Mouse (Mus musculus) CH12.LX (cell line): ENCODE results near the gene Gm5426. TPM values are rescaled to one million over a fixed set of nuclear protein-coding genes. Genes with fewer than 3 reads are reported as not detected.
A peak's percentile ranks its signal among the peaks of the same experiment; 100 is the strongest.

ENCODE experiments used
- DNase-seq: peaks from one replicate; pipeline ENCODE4 v3.0.0-alpha.2; 2013; ENCODE audit errors: extremely low read depth
- H3K27ac ChIP-seq: 2 replicates; pipeline ENCODE4 v1.5.1; 2012; ENCODE audit warnings: low read depth, mild to moderate bottlenecking, control low read depth, moderate library complexity; ENCODE audit not compliant: insufficient read depth
- H3K27me3 ChIP-seq: replicated peaks from 2 replicates; pipeline ENCODE3; 2012; ENCODE audit warnings: inconsistent platforms
- H3K36me3 ChIP-seq, 2 experiments: replicated peaks in 1 of 2; 2 replicates each; pipeline versions ENCODE3 to v1.6.1; 2012; ENCODE audit warnings: inconsistent platforms in 1 of 2, low read length in 1 of 2, mild to moderate bottlenecking in 1 of 2, mixed read lengths in 1 of 2, moderate library complexity in 1 of 2; ENCODE audit not compliant: control insufficient read depth in 1 of 2, insufficient read depth in 1 of 2
- H3K4me1 ChIP-seq, 2 experiments: 2 replicates each; pipeline ENCODE4 v1.6.1; 2012; ENCODE audit warnings: inconsistent platforms in 1 of 2, moderate library complexity in 1 of 2; ENCODE audit not compliant: insufficient read depth in 2 of 2, control insufficient read depth in 1 of 2
- H3K4me2 ChIP-seq: 2 replicates; pipeline ENCODE4 v1.6.1; 2012; ENCODE audit warnings: low read depth, mild to moderate bottlenecking, control low read depth; ENCODE audit not compliant: poor library complexity, insufficient read depth, severe bottlenecking
- H3K4me3 ChIP-seq, 3 experiments: fragments of 150-350 bp in 1 of 3; sonication (generic) in 1 of 3; replicated peaks in 1 of 3; 2 replicates each; pipeline versions ENCODE3 to v1.5.1; 2011 to 2012; ENCODE audit warnings: low read depth in 2 of 3, low read length in 2 of 3, mild to moderate bottlenecking in 2 of 3, moderate library complexity in 2 of 3, control low read depth in 1 of 3, improper control_type of control experiment in 1 of 3, inconsistent platforms in 1 of 3, mixed read lengths in 1 of 3; ENCODE audit not compliant: poor library complexity in 1 of 3
- H3K79me2 ChIP-seq: replicated peaks from 2 replicates; pipeline ENCODE4 v1.6.1; 2012; ENCODE audit warnings: mild to moderate bottlenecking, moderate library complexity; ENCODE audit not compliant: control insufficient read depth, poor library complexity, insufficient read depth, severe bottlenecking; ENCODE audit errors: extremely low read depth
- H3K9ac ChIP-seq: 2 replicates; pipeline ENCODE4 v1.6.1; 2012; ENCODE audit warnings: low read depth, mild to moderate bottlenecking, control low read depth, moderate library complexity; ENCODE audit not compliant: insufficient read depth
- H3K9me3 ChIP-seq: replicated peaks from 2 replicates; pipeline ENCODE3; 2012; ENCODE audit warnings: low read length, inconsistent platforms, mixed read lengths
- CTCF ChIP-seq, 2 experiments: IDR thresholded peaks in 1 of 2; conservative IDR thresholded peaks in 1 of 2; 2 replicates each; pipeline ENCODE4 v1.5.1; 2011 to 2012; ENCODE audit warnings: low read depth in 2 of 2, low read length in 2 of 2, improper control_type of control experiment in 1 of 2, inconsistent platforms in 1 of 2, mild to moderate bottlenecking in 1 of 2, moderate library complexity in 1 of 2
- JUND ChIP-seq: conservative IDR thresholded peaks from 2 replicates; pipeline ENCODE4 v1.6.1; 2011; ENCODE audit warnings: low read depth, low read length, improper control_type of control experiment
- KAT2A ChIP-seq: IDR thresholded peaks from 2 replicates; pipeline ENCODE4 v1.6.1; 2012; ENCODE audit warnings: low read length, improper control_type of control experiment, inconsistent platforms; ENCODE audit not compliant: insufficient replicate concordance
- MAX ChIP-seq: IDR thresholded peaks from 2 replicates; pipeline ENCODE4 v1.6.1; 2011; ENCODE audit warnings: low read length, improper control_type of control experiment
- MAZ ChIP-seq: IDR thresholded peaks from 2 replicates; pipeline ENCODE4 v1.6.1; 2012; ENCODE audit warnings: low read depth, mild to moderate bottlenecking, inconsistent platforms, low read length, improper control_type of control experiment, moderate library complexity
- MYC ChIP-seq: IDR thresholded peaks from 2 replicates; pipeline ENCODE4 v1.6.1; 2011; ENCODE audit warnings: low read depth, mild to moderate bottlenecking, improper control_type of control experiment, low read length
- RAD21 ChIP-seq: IDR thresholded peaks from 2 replicates; pipeline ENCODE4 v1.6.1; 2011; ENCODE audit warnings: low read depth, mild to moderate bottlenecking, low read length, improper control_type of control experiment, moderate library complexity
- SIN3A ChIP-seq: IDR thresholded peaks from 2 replicates; pipeline ENCODE4 v1.6.1; 2012; ENCODE audit warnings: low read length, improper control_type of control experiment, inconsistent platforms
- SMC3 ChIP-seq: IDR thresholded peaks from 2 replicates; pipeline ENCODE4 v1.6.1; 2011; ENCODE audit warnings: low read depth, low read length, improper control_type of control experiment
- TCF12 ChIP-seq: IDR thresholded peaks from 2 replicates; pipeline ENCODE4 v1.6.1; 2014; ENCODE audit warnings: low read depth, mild to moderate bottlenecking, inconsistent platforms, low read length, improper control_type of control experiment
- UBTF ChIP-seq: IDR thresholded peaks from 2 replicates; pipeline ENCODE4 v1.6.1; 2012; ENCODE audit warnings: low read depth, mild to moderate bottlenecking, inconsistent platforms, low read length, improper control_type of control experiment, moderate library complexity
- USF1 ChIP-seq: IDR thresholded peaks from 2 replicates; pipeline ENCODE4 v1.6.1; 2014; ENCODE audit warnings: low read depth, mild to moderate bottlenecking, inconsistent platforms, low read length, improper control_type of control experiment
- USF2 ChIP-seq: conservative IDR thresholded peaks from 2 replicates; pipeline ENCODE4 v1.6.1; 2011; ENCODE audit warnings: low read depth, low read length, improper control_type of control experiment
- ZC3H11A ChIP-seq: IDR thresholded peaks from 2 replicates; pipeline ENCODE4 v1.6.1; 2012; ENCODE audit warnings: low read depth, mild to moderate bottlenecking, inconsistent platforms, low read length, improper control_type of control experiment
- ZKSCAN1 ChIP-seq: IDR thresholded peaks from 2 replicates; pipeline ENCODE4 v1.6.1; 2012; ENCODE audit warnings: low read depth, inconsistent platforms, low read length, improper control_type of control experiment, borderline replicate concordance
- dilution Hi-C: fragments of 300-500 bp; cut with MboI; formaldehyde crosslinking; loops from 2 replicates; pipeline ENCODE4 v1.14.3; 2020; ENCODE audit warnings: low sequenced_read_pairs; ENCODE audit not compliant: extremely low pct_unique_long_range_greater_than_20kb, extremely low pct_ligation_motif_present
- in situ Hi-C: fragments of 300-500 bp; cut with MboI; formaldehyde crosslinking; loops from 3 replicates; pipeline ENCODE4 v1.14.3; 2019; ENCODE audit warnings: low sequenced_read_pairs, low pct_ligation_motif_present, low pct_unique_long_range_greater_than_20kb, mixed read lengths
- polyA plus RNA-seq: library from polyadenylated mRNA; unstranded; fragments of >175 nt; gene quantifications from 2 replicates; pipeline ENCODE4 v1.2.1, GENCODE M21; 2012; ENCODE audit warnings: low read depth; ENCODE audit not compliant: insufficient read length
- total RNA-seq, 2 experiments: library from RNA; depleted of rRNA; stranded (reverse); fragments of 300-350 nt in 1 of 2; fragments of >200 nt in 1 of 2; gene quantifications; 2 replicates each; pipeline ENCODE4 v1.2.3; 2012 to 2014

Gene Gm5426
- total and polyA plus RNA-seq, 3 experiments = not detected

- Histone ChIP-seq H3K4me3 (no peak overlapping the region), H3K4me1 (peaks cover 11 to 21% of the 10 kb centered on the region in 2 experiments), H3K9ac (no peak overlapping the region), H3K79me2 (no peaks in the 10 kb centered on the region), H3K27ac (0 out of 2 replicates have a peak overlapping the region, but pooled peaks have one; percentile 8), H3K36me3 (no peaks in the 10 kb centered on the region), H3K9me3 (no peaks in the 10 kb centered on the region), H3K4me2 (no peak overlapping the region), H3K27me3 (no peaks in the 10 kb centered on the region)
- dilution Hi-C loops = no loop called here
- in situ Hi-C loops = loop anchor here (25.0 kb wide), 1 partner anchor 508 kb away; the partner anchor contains the start of gene Btg1
- no peak for DNase-seq
- TF ChIP-seq KAT2A (no peak), MAZ (no peak), MYC (no peak), ZKSCAN1 (no peak), CTCF (conservative IDR thresholded peaks at IDR 0.05 in 1 of 2, IDR thresholded peaks at IDR 0.05 in 1 of 2; ENCODE audit: low read depth in 2 of 2, low read length in 2 of 2) (no peak), SIN3A (no peak), USF2 (no peak), USF1 (no peak), JUND (no peak), RAD21 (no peak)
Measured at GRCm38 (mm10) chr10:96104624-96105023, 31.8 kb upstream of the Gm5426 start.

DNA sequence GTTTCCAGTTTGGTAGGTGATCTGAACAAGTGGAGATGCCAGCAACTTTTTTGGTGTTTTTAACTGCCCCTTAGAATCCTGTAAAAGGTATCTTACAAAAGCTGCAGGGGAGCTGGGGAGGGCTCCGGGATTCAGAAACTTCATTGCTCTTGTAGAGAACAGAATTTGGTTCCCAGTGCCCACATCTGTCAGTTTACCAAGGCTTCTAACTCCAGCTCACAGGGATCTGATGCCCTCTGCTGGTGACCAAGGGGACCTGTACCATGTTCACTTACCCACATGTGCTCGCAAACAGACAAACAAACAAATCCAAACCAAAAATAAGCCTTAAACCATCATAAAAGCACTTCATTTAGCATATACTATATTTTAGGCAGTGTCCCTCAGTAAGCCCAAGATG, 31.3 kb upstream of the Gm5426 start:
- in situ Hi-C loops (loop anchor here (25.0 kb wide), 1 partner anchor 507 kb away; the partner anchor contains the start of gene Btg1), dilution Hi-C loops (no loop called here)
- H3K4me2 ChIP-seq = no peak overlapping the region
- H3K27me3 ChIP-seq = no peaks in the 10 kb centered on the region
- H3K36me3 ChIP-seq = no peaks in the 10 kb centered on the region
- no peak overlapping the region for H3K4me3 ChIP-seq
- no peak overlapping the region for H3K27ac ChIP-seq
- no peak overlapping the region for H3K9ac ChIP-seq
- no peaks in the 10 kb centered on the region for H3K79me2 ChIP-seq
- peaks cover 11 to 21% of the 10 kb centered on the region in 2 experiments for H3K4me1 ChIP-seq
- TF ChIP-seq CTCF (conservative IDR thresholded peaks at IDR 0.05 in 1 of 2, IDR thresholded peaks at IDR 0.05 in 1 of 2; ENCODE audit: low read depth in 2 of 2, low read length in 2 of 2) = peak in 1 of 2 experiments; percentile 84; a peak in 3 of 4 replicates
- TF ChIP-seq SMC3 = peak; percentile 84
- peak; percentile 87 for TF ChIP-seq RAD21
- TF ChIP-seq MAX = 0 out of 2 replicates have a peak, but pooled peaks have one; percentile 29
- TF ChIP-seq UBTF = no peak
- peak; percentile 30; the same call in 1 of the 2 replicates for TF ChIP-seq ZC3H11A
- TF ChIP-seq MYC = peak; percentile 87
- no peak for TF ChIP-seq TCF12
- 0 out of 2 replicates have a peak, but pooled peaks have one; percentile 26 for TF ChIP-seq SIN3A
- H3K9me3 ChIP-seq = no peaks in the 10 kb centered on the region
- peak; percentile 58 for DNase-seq
